Mouse (Mus musculus) MEL (cell line): ENCODE data around the gene Bag6. TPM values are rescaled to one million over a fixed set of nuclear protein-coding genes. Genes with fewer than 3 reads are reported as not detected.

ENCODE experiments used
- DNase-seq: peaks from one replicate; pipeline ENCODE4 v3.0.0; 2011; ENCODE audit warnings: low read depth, low spot score
- H3K27ac ChIP-seq: 2 replicates; pipeline ENCODE4 v1.5.1; 2012; ENCODE audit warnings: low read depth, mild to moderate bottlenecking, control low read depth, low read length, moderate library complexity; ENCODE audit not compliant: control insufficient read depth
- H3K27me3 ChIP-seq, 2 experiments: fragments of 150-350 bp in 1 of 2; sonication (generic) in 1 of 2; 2 replicates each; pipeline ENCODE4 v1.6.1; 2012; ENCODE audit warnings: low read length in 2 of 2, mild to moderate bottlenecking in 2 of 2, improper control_type of control experiment in 1 of 2, moderate library complexity in 1 of 2; ENCODE audit not compliant: insufficient read depth in 2 of 2, control insufficient read depth in 1 of 2
- H3K36me3 ChIP-seq, 2 experiments: 2 replicates each; pipeline ENCODE4 v1.6.1; 2012 to 2014; ENCODE audit warnings: low read length in 2 of 2, improper control_type of control experiment in 1 of 2, inconsistent platforms in 1 of 2, mild to moderate bottlenecking in 1 of 2; ENCODE audit not compliant: insufficient read depth in 2 of 2, control insufficient read depth in 1 of 2
- H3K4me1 ChIP-seq, 2 experiments: fragments of 150-350 bp in 1 of 2; sonication (generic) in 1 of 2; 2 replicates each; pipeline ENCODE4 v1.6.1; 2012; ENCODE audit warnings: low read length in 2 of 2, improper control_type of control experiment in 1 of 2, mild to moderate bottlenecking in 1 of 2; ENCODE audit not compliant: insufficient read depth in 2 of 2, control insufficient read depth in 1 of 2
- H3K4me3 ChIP-seq, 2 experiments: fragments of 150-350 bp in 1 of 2; sonication (generic) in 1 of 2; 2 replicates each; pipeline ENCODE4 v1.5.1; 2012; ENCODE audit warnings: low read depth in 2 of 2, low read length in 2 of 2, mild to moderate bottlenecking in 2 of 2, moderate library complexity in 2 of 2, control low read depth in 1 of 2, improper control_type of control experiment in 1 of 2; ENCODE audit not compliant: control insufficient read depth in 1 of 2, insufficient read depth in 1 of 2
- H3K79me2 ChIP-seq: 2 replicates; pipeline ENCODE4 v1.6.1; 2012; ENCODE audit warnings: mild to moderate bottlenecking, low read length, moderate library complexity; ENCODE audit not compliant: control insufficient read depth, poor library complexity, insufficient read depth
- H3K9ac ChIP-seq: 2 replicates; pipeline ENCODE4 v1.6.1; 2012; ENCODE audit warnings: low read depth, mild to moderate bottlenecking, control low read depth, low read length, moderate library complexity; ENCODE audit not compliant: control insufficient read depth, poor library complexity, severe bottlenecking
- H3K9me3 ChIP-seq: fragments of 150-350 bp; sonication (generic); replicated peaks from 2 replicates; pipeline ENCODE4 v1.6.1; 2012; ENCODE audit warnings: mild to moderate bottlenecking, low read length, improper control_type of control experiment, moderate library complexity; ENCODE audit not compliant: insufficient read depth
- BHLHE40 ChIP-seq: IDR thresholded peaks from 2 replicates; pipeline ENCODE4 v1.6.1; 2012; ENCODE audit warnings: low read depth, mild to moderate bottlenecking, inconsistent platforms, low read length, improper control_type of control experiment, borderline replicate concordance
- CHD1 ChIP-seq: IDR thresholded peaks from 2 replicates; pipeline ENCODE4 v1.6.1; 2012; ENCODE audit warnings: low read depth, mild to moderate bottlenecking, inconsistent platforms, low read length, improper control_type of control experiment
- CHD2 ChIP-seq: IDR thresholded peaks from 2 replicates; pipeline ENCODE4 v1.6.1; 2011; ENCODE audit warnings: low read length, improper control_type of control experiment
- CTCF ChIP-seq, 3 experiments: IDR thresholded peaks in 2 of 3; conservative IDR thresholded peaks in 1 of 3; 2 replicates each; pipeline ENCODE4 v1.5.1; 2011 to 2012; ENCODE audit warnings: low read length in 3 of 3, low read depth in 2 of 3, mild to moderate bottlenecking in 2 of 3, improper control_type of control experiment in 1 of 3, inconsistent platforms in 1 of 3, mixed read lengths in 1 of 3, moderate library complexity in 1 of 3; ENCODE audit not compliant: control insufficient read depth in 1 of 3, insufficient read depth in 1 of 3, poor library complexity in 1 of 3, severe bottlenecking in 1 of 3
- ELF1 ChIP-seq: IDR thresholded peaks from 2 replicates; pipeline ENCODE4 v1.6.1; 2014; ENCODE audit warnings: low read depth, mild to moderate bottlenecking, inconsistent platforms, low read length, improper control_type of control experiment, moderate library complexity
- ETS1 ChIP-seq: IDR thresholded peaks from 2 replicates; pipeline ENCODE4 v1.6.1; 2012; ENCODE audit warnings: low read depth, mild to moderate bottlenecking, inconsistent platforms, low read length, improper control_type of control experiment, moderate library complexity
- GABPA ChIP-seq: IDR thresholded peaks from 2 replicates; pipeline ENCODE4 v1.6.1; 2012; ENCODE audit warnings: low read depth, mild to moderate bottlenecking, inconsistent platforms, low read length, improper control_type of control experiment, moderate library complexity
- HCFC1 ChIP-seq: IDR thresholded peaks from 2 replicates; pipeline ENCODE4 v1.6.1; 2012; ENCODE audit warnings: low read depth, mild to moderate bottlenecking, inconsistent platforms, low read length, improper control_type of control experiment, moderate library complexity
- MAFK ChIP-seq: IDR thresholded peaks from 2 replicates; pipeline ENCODE4 v1.6.1; 2011; ENCODE audit warnings: low read depth, mild to moderate bottlenecking, low read length, improper control_type of control experiment, borderline replicate concordance
- MAX ChIP-seq: IDR thresholded peaks from 2 replicates; pipeline ENCODE4 v1.6.1; 2011; ENCODE audit warnings: low read length, improper control_type of control experiment
- MXI1 ChIP-seq: IDR thresholded peaks from 2 replicates; pipeline ENCODE4 v1.6.1; 2011; ENCODE audit warnings: mild to moderate bottlenecking, low read depth, low read length, improper control_type of control experiment
- MYB ChIP-seq: IDR thresholded peaks from 2 replicates; pipeline ENCODE4 v1.6.1; 2011; ENCODE audit warnings: mild to moderate bottlenecking, low read depth, low read length, improper control_type of control experiment
- MYC ChIP-seq: IDR thresholded peaks from 2 replicates; pipeline ENCODE4 v1.6.1; 2011; ENCODE audit warnings: low read depth, mild to moderate bottlenecking, low read length, improper control_type of control experiment, moderate library complexity
- NELFE ChIP-seq: IDR thresholded peaks from 2 replicates; pipeline ENCODE4 v1.6.1; 2011; ENCODE audit warnings: low read depth, low read length, improper control_type of control experiment
- NRF1 ChIP-seq: IDR thresholded peaks from 2 replicates; pipeline ENCODE4 v1.6.1; 2014; ENCODE audit warnings: low read depth, mild to moderate bottlenecking, inconsistent platforms, low read length, improper control_type of control experiment, moderate library complexity; ENCODE audit not compliant: poor library complexity, insufficient read depth, severe bottlenecking
- POLR2A ChIP-seq, 2 experiments: IDR thresholded peaks; 2 replicates each; pipeline ENCODE4 v1.6.1; 2011 to 2012; ENCODE audit warnings: low read length in 2 of 2, mild to moderate bottlenecking in 2 of 2, control low read depth in 1 of 2, improper control_type of control experiment in 1 of 2, low read depth in 1 of 2, moderate library complexity in 1 of 2; ENCODE audit not compliant: control insufficient read depth in 1 of 2, insufficient read depth in 1 of 2, poor library complexity in 1 of 2
- POLR2AphosphoS2 ChIP-seq: IDR thresholded peaks from 2 replicates; pipeline ENCODE4 v1.6.1; 2011; ENCODE audit warnings: low read length, improper control_type of control experiment
- POLR2AphosphoS5 ChIP-seq: IDR thresholded peaks from 2 replicates; pipeline ENCODE4 v1.6.1; 2012; ENCODE audit warnings: low read depth, borderline replicate concordance, mild to moderate bottlenecking, inconsistent platforms, low read length, moderate library complexity, mixed read lengths
- RAD21 ChIP-seq: IDR thresholded peaks from 2 replicates; pipeline ENCODE4 v1.6.1; 2011; ENCODE audit warnings: mild to moderate bottlenecking, low read depth, low read length, improper control_type of control experiment
- RCOR1 ChIP-seq: IDR thresholded peaks from 2 replicates; pipeline ENCODE4 v1.6.1; 2012; ENCODE audit warnings: low read depth, mild to moderate bottlenecking, inconsistent platforms, low read length, improper control_type of control experiment
- SMC3 ChIP-seq: IDR thresholded peaks from 2 replicates; pipeline ENCODE4 v1.6.1; 2011; ENCODE audit warnings: low read depth, low read length, improper control_type of control experiment
- TCF12 ChIP-seq: IDR thresholded peaks from 2 replicates; pipeline ENCODE4 v1.6.1; 2014; ENCODE audit warnings: low read depth, mild to moderate bottlenecking, inconsistent platforms, low read length, improper control_type of control experiment, moderate library complexity
- ZKSCAN1 ChIP-seq: IDR thresholded peaks from 2 replicates; pipeline ENCODE4 v1.6.1; 2012; ENCODE audit warnings: low read depth, mild to moderate bottlenecking, inconsistent platforms, low read length, improper control_type of control experiment, moderate library complexity
- ZMIZ1 ChIP-seq: IDR thresholded peaks from 2 replicates; pipeline ENCODE4 v1.6.1; 2012; ENCODE audit warnings: low read depth, mild to moderate bottlenecking, inconsistent platforms, low read length, improper control_type of control experiment, moderate library complexity
- ZNF384 ChIP-seq: IDR thresholded peaks from 2 replicates; pipeline ENCODE4 v1.6.1; 2012; ENCODE audit warnings: low read depth, mild to moderate bottlenecking, inconsistent platforms, low read length, improper control_type of control experiment
- polyA plus RNA-seq, 2 experiments: library from polyadenylated mRNA; stranded (reverse) in 1 of 2; unstranded in 1 of 2; fragments of >175 nt in 1 of 2; fragments of >200 nt in 1 of 2; gene quantifications; 2 replicates each; pipeline versions ENCODE4 v1.2.1 to v1.2.4; 2012; ENCODE audit warnings: low replicate concordance in 2 of 2, low read depth in 1 of 2; ENCODE audit not compliant: insufficient read length in 2 of 2, insufficient read depth in 1 of 2, missing spikeins in 1 of 2
- total RNA-seq: library from RNA; depleted of rRNA; stranded (reverse); fragments of 300-350 nt; gene quantifications from 2 replicates; pipeline ENCODE4 v1.2.3, GENCODE M21; 2012

Gene Bag6
- total and polyA plus RNA-seq, 3 experiments = 102 to 283 TPM; not detected in 1

- Histone ChIP-seq H3K36me3 (peaks cover 0 to 31% of the 10 kb centered on the region in 2 experiments), H3K27me3 (no peaks in the 10 kb centered on the region), H3K9me3 (no peaks in the 10 kb centered on the region), H3K27ac (no peak overlapping the region), H3K4me3 (no peak overlapping the region), H3K79me2 (no peaks in the 10 kb centered on the region)
- no peak for DNase-seq
- no peak for TF ChIP-seq NRF1
- TF ChIP-seq, all 39 proteins: peak for 0
- peaks cover 22 to 36% of the 10 kb centered on the region in 2 experiments for H3K4me1 ChIP-seq
- no peak overlapping the region for H3K9ac ChIP-seq
These were observed 33.8 kb upstream of the Bag6 start for GRCm38 (mm10) chr17:35101161-35101560.

- TF ChIP-seq RCOR1 (no peak), ZMIZ1 (no peak), MXI1 (no peak), MYC (no peak), NRF1 (no peak), MAFK (no peak), ETS1 (no peak), NELFE (no peak), POLR2AphosphoS5 (no peak), POLR2AphosphoS2 (no peak), BHLHE40 (no peak)
- peak overlapping the region; percentile 64; the same call in 1 of the 2 replicates for H3K9ac ChIP-seq
- H3K4me1 ChIP-seq = peaks cover 22 to 36% of the 10 kb centered on the region in 2 experiments
- H3K36me3 ChIP-seq = peaks cover 0 to 31% of the 10 kb centered on the region in 2 experiments
- H3K27ac ChIP-seq = peak overlapping the region; percentile 96
- H3K79me2 ChIP-seq = no peaks in the 10 kb centered on the region
- H3K27me3 ChIP-seq = no peaks in the 10 kb centered on the region
- no peak overlapping the region for H3K4me3 ChIP-seq
- H3K9me3 ChIP-seq = no peaks in the 10 kb centered on the region
- no peak for DNase-seq
These were observed 32.7 kb upstream of the Bag6 start for GRCm38 (mm10) chr17:35102299-35102698.

GRCm38 (mm10) chr17:35103221-35103690 is 31.7 kb upstream of the Bag6 start:
- Histone ChIP-seq H3K27me3 (no peaks in the 10 kb centered on the region), H3K27ac (peak overlapping the region; percentile 96), H3K9ac (peak overlapping the region; percentile 64), H3K79me2 (no peaks in the 10 kb centered on the region), H3K4me1 (peaks cover 22 to 36% of the 10 kb centered on the region in 2 experiments), H3K9me3 (no peaks in the 10 kb centered on the region), H3K4me3 (no peak overlapping the region), H3K36me3 (peaks cover 0 to 31% of the 10 kb centered on the region in 2 experiments; a peak in 3 of 4 replicates)
- peak; percentile 95 for DNase-seq
- peak; percentile 62; the same call in 1 of the 2 replicates for TF ChIP-seq MAX
- no peak; the same call in 1 of the 2 replicates for TF ChIP-seq NELFE
- TF ChIP-seq POLR2A (IDR thresholded peaks at IDR 0.05; ENCODE audit: control insufficient read depth in 1 of 2, insufficient read depth in 1 of 2, low read depth in 1 of 2, low read length in 2 of 2, poor library complexity in 1 of 2) = no peak; a peak in 1 of 4 replicates
- no peak for TF ChIP-seq RAD21
- peak; percentile 50; the same call in 1 of the 2 replicates for TF ChIP-seq HCFC1
- no peak; the same call in 1 of the 2 replicates for TF ChIP-seq POLR2AphosphoS2
- no peak for TF ChIP-seq SMC3
- TF ChIP-seq NRF1 = no peak
- TF ChIP-seq MYB = peak; percentile 86
- peak; percentile 63 for TF ChIP-seq MYC
- peak; percentile 86 for TF ChIP-seq TCF12
- no peak for TF ChIP-seq ZKSCAN1
- TF ChIP-seq CHD1 = no peak; the same call in 1 of the 2 replicates
- no peak for TF ChIP-seq GABPA
- TF ChIP-seq ELF1 = 0 out of 2 replicates have a peak, but pooled peaks have one; percentile 6
- no peak for TF ChIP-seq ZNF384
- TF ChIP-seq CHD2 = peak; percentile 82
- TF ChIP-seq CTCF (IDR thresholded peaks at IDR 0.05 in 2 of 3, conservative IDR thresholded peaks at IDR 0.05 in 1 of 3; ENCODE audit: control insufficient read depth in 1 of 3, insufficient read depth in 1 of 3, low read depth in 2 of 3, low read length in 3 of 3, poor library complexity in 1 of 3, severe bottlenecking in 1 of 3) = no peak
